Mouse (Mus musculus) kidney, adult 2 months (tissue): ENCODE measurements around the gene Crybb2.

Experiments
- CTCF ChIP-seq: fragments of 200-500 bp; conservative IDR thresholded peaks from 2 replicates; pipeline ENCODE4 v1.5.1; 2011; ENCODE audit warnings: low read depth, mild to moderate bottlenecking, control low read depth, low read length, moderate library complexity, mixed read lengths; ENCODE audit not compliant: insufficient read depth, insufficient read length
- POLR2A ChIP-seq: fragments of 200-500 bp; IDR thresholded peaks from one replicate; pipeline ENCODE4 v1.6.1; 2011; ENCODE audit warnings: low read depth, low read length, control low read depth

- TF ChIP-seq CTCF: no peak
- TF ChIP-seq POLR2A: no peak
These were observed 20.8 kb upstream of the Crybb2 start for GRCm38 (mm10) chr5:113090750-113091149.
